Mouse (Mus musculus): ENCODE data around the gene B4galnt1.

DNA sequence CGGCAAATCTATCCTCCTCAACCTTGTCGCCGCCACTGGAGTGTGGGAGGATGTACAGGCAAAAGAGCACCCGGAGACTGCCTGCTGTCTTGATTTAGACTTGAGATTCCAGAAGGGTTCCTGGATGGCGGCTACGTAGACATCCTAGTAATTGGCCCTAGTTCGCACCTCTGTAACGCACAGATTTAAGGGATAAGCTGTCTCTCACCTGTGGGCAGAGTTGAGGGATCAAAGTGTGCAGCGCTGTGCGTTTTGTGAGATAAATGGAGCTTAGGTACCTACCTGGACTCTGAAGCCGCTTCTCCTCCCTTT lies 1.3 kb downstream of the B4galnt1 start:
- no peak for TF ChIP-seq POLR2A (IDR thresholded peaks at IDR 0.05; ENCODE audit: borderline replicate concordance, control insufficient read depth, low read depth, low read length)
- TF ChIP-seq CTCF (IDR thresholded peaks at IDR 0.05; ENCODE audit: control insufficient read depth, insufficient read depth, low read length): no peak

Measured in bone marrow, adult 2 months (tissue).